In the genomic region with DNA sequence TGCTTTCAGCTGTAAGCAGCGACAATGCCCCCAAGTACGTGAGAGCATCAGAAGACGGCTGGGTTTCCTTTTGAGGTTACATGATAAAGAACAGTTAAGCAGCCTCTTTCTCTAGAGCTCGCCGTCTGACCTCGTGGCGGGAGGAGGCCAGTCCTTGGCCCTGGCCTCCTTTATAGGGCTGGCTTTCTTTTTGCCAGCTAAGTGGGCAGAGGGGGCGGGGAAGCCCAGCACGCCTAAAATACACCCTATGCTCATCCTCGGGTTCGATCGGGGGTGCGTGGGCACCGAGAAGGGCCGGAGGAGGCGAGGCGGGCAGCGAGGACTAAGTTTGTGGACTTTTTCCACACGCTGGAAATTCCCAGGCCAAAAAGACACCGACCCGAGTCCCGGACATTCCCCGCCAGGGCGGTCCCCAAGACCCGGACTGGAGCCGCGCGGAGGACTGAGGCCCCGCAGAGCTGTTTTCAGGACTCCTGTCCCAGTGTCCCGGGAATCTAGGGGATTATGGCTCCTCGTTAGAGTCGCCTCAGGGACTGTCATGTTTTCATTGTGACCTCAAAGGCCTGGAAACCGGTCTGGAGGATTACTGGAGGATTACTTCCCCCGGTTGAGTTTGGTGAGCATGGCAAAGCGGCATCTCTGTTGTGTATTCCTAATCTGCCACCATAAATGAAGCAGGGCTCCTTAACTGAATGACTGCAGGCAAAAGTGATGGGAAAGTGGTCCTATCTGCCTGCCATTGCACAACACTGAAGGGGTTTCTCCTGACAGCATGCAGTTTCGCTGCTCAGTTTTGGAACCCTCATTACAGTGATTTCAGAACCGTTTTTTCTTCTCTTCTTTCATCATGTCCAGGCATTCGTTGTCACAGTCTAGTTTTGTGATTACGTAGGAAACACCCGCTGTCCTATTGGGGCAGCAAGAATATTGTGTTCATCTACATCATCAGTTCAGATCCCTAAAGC, we compare ENCODE assay signal across 8 mouse cellular contexts. TPM values are rescaled to one million over a fixed set of nuclear protein-coding genes. Genes with fewer than 3 reads are reported as not detected.
DNase-seq lines count a peak whose midpoint lies in the region; ATAC-seq and TF ChIP-seq lines count a peak whose summit lies in the region.

A gene (minus strand): TSS at position 390 of the 965 bp plus-strand sequence.

- under 1% methylated on average over 40 of the region's 40 CpGs for WGBS in heart, embryonic 12.5 days
- WGBS in kidney, embryonic 16.5 days = under 1% methylated on average over 40 of the region's 40 CpGs
- WGBS in liver, embryonic 14.5 days (ENCODE audit: insufficient replicate concordance) = under 1% methylated on average over 40 of the region's 40 CpGs
- WGBS in stomach, embryonic 15.5 days = under 1% methylated on average over 40 of the region's 40 CpGs

- TF ChIP-seq POLR2A in brain, embryonic 14.5 days (IDR thresholded peaks at IDR 0.05; ENCODE audit: borderline replicate concordance, extremely low read depth, insufficient read depth, insufficient read length, poor library complexity, severe bottlenecking) = peak; percentile 6; the same call in 1 of the 2 replicates

- no peak for TF ChIP-seq CTCF in brain, embryonic 14.5 days (IDR thresholded peaks at IDR 0.05; ENCODE audit: borderline replicate concordance, extremely low read depth, insufficient read depth, insufficient read length)
- TF ChIP-seq CTCF in liver, embryonic 14.5 days (IDR thresholded peaks at IDR 0.05; ENCODE audit: low read depth) = no peak

- peaks cover 7% of the 10 kb centered on the region; the same call in 1 of the 2 replicates for H3K4me1 ChIP-seq in heart, embryonic 12.5 days (replicated peaks)
- peaks cover 7% of the 10 kb centered on the region; the same call in 1 of the 2 replicates for H3K4me1 ChIP-seq in kidney, embryonic 16.5 days (ENCODE audit: insufficient read depth, low read length)
- peaks cover 0 to 11% of the 10 kb centered on the region in 2 experiments; a peak in 2 of 4 replicates for H3K4me1 ChIP-seq in liver, embryonic 14.5 days (replicated peaks; ENCODE audit: control insufficient read depth in 2 of 2, insufficient read depth in 2 of 2, low read length in 1 of 2)
- H3K4me1 ChIP-seq in stomach, embryonic 15.5 days = no peaks in the 10 kb centered on the region

- H3K4me3 ChIP-seq in heart, embryonic 12.5 days = peak within 1 kb of the TSS; percentile 66
- peak within 1 kb of the TSS; percentile 66 for H3K4me3 ChIP-seq in kidney, embryonic 16.5 days (ENCODE audit: low read length)
- peak within 1 kb of the TSS; percentile 60 to 72 for H3K4me3 ChIP-seq in liver, embryonic 14.5 days (ENCODE audit: insufficient read depth in 1 of 2, low read depth in 2 of 2, low read length in 2 of 2)
- H3K4me3 ChIP-seq in stomach, embryonic 15.5 days (replicated peaks) = peak within 1 kb of the TSS; percentile 55

- H3K27me3 ChIP-seq in heart, embryonic 12.5 days (replicated peaks) = no peaks in the 10 kb centered on the region
- no peaks in the 10 kb centered on the region for H3K27me3 ChIP-seq in kidney, embryonic 16.5 days (ENCODE audit: insufficient read depth, low read length)
- H3K27me3 ChIP-seq in liver, embryonic 14.5 days (ENCODE audit: control insufficient read depth, insufficient read depth, low read length) = no peaks in the 10 kb centered on the region
- no peaks in the 10 kb centered on the region for H3K27me3 ChIP-seq in stomach, embryonic 15.5 days (replicated peaks)

- H3K4me2 ChIP-seq in heart, embryonic 12.5 days = peak within 1 kb of the TSS; percentile 75
- H3K4me2 ChIP-seq in kidney, embryonic 16.5 days (replicated peaks; ENCODE audit: low read depth, low read length) = peak within 1 kb of the TSS; percentile 71
- H3K4me2 ChIP-seq in liver, embryonic 14.5 days (ENCODE audit: low read depth) = peak within 1 kb of the TSS; percentile 78
- H3K4me2 ChIP-seq in stomach, embryonic 15.5 days = peak within 1 kb of the TSS; percentile 66

- no peak for TF ChIP-seq EP300 in liver, embryonic 14.5 days (IDR thresholded peaks at IDR 0.05; ENCODE audit: low read depth)

- no peaks in the 10 kb centered on the region for H3K9me3 ChIP-seq in heart, embryonic 12.5 days (replicated peaks)
- no peaks in the 10 kb centered on the region for H3K9me3 ChIP-seq in kidney, embryonic 16.5 days (ENCODE audit: low read length)
- no peaks in the 10 kb centered on the region for H3K9me3 ChIP-seq in liver, embryonic 14.5 days (ENCODE audit: control insufficient read depth, low read length)
- no peaks in the 10 kb centered on the region for H3K9me3 ChIP-seq in stomach, embryonic 15.5 days

- H3K27ac ChIP-seq in heart, embryonic 12.5 days (ENCODE audit: poor library complexity, severe bottlenecking) = peak within 1 kb of the TSS; percentile 95
- peak within 1 kb of the TSS; percentile 90 for H3K27ac ChIP-seq in kidney, embryonic 16.5 days (ENCODE audit: low read length)
- H3K27ac ChIP-seq in liver, embryonic 14.5 days = peak within 1 kb of the TSS; percentile 51
- peak within 1 kb of the TSS; percentile 86 for H3K27ac ChIP-seq in stomach, embryonic 15.5 days

- peak; percentile 79 for DNase-seq in CD4-positive, CD25-positive, alpha-beta regulatory T cell, adult 2 months (ENCODE audit: low read depth, low spot score)
- peak; percentile 90 for DNase-seq in brain, embryonic 14.5 days (ENCODE audit: low read depth)
- DNase-seq in liver, embryonic 14.5 days (ENCODE audit: low read depth in 3 of 3, low spot score in 3 of 3) = peak; percentile 43 to 75 (median 53)
- peak; percentile 91 for DNase-seq in neural tube, embryonic 10.5 days (ENCODE audit: extremely low spot score, low spot score)

- H3K9ac ChIP-seq in heart, embryonic 12.5 days = peak within 1 kb of the TSS; percentile 76
- peak within 1 kb of the TSS; percentile 94 for H3K9ac ChIP-seq in kidney, embryonic 16.5 days (replicated peaks; ENCODE audit: low read length)
- H3K9ac ChIP-seq in liver, embryonic 14.5 days (replicated peaks) = peak within 1 kb of the TSS; percentile 75
- H3K9ac ChIP-seq in stomach, embryonic 15.5 days = peak within 1 kb of the TSS; percentile 56; the same call in 1 of the 2 replicates

- peak; percentile 89 for ATAC-seq in erythroblast, adult 5-6 weeks (replicated peaks; ENCODE audit: low FRiP score, poor library complexity, severe bottlenecking)
- ATAC-seq in heart, embryonic 12.5 days (ENCODE audit: insufficient number of reproducible peaks, low FRiP score) = peak; percentile 94
- ATAC-seq in kidney, embryonic 16.5 days (ENCODE audit: low FRiP score, low TSS enrichment) = peak; percentile 96
- peak; percentile 90 for ATAC-seq in liver, embryonic 14.5 days (ENCODE audit: insufficient read depth)
- ATAC-seq in stomach, embryonic 15.5 days (ENCODE audit: insufficient read depth, low FRiP score, low read depth) = peak; percentile 90

- H3K36me3 ChIP-seq in heart, embryonic 12.5 days = peaks cover 15% of the 10 kb centered on the region
- peaks cover under 1% of the 10 kb centered on the region for H3K36me3 ChIP-seq in kidney, embryonic 16.5 days (ENCODE audit: insufficient read depth, low read length)
- H3K36me3 ChIP-seq in liver, embryonic 14.5 days (replicated peaks; ENCODE audit: control insufficient read depth, insufficient read depth, low read depth) = no peaks in the 10 kb centered on the region
- H3K36me3 ChIP-seq in stomach, embryonic 15.5 days = no peaks in the 10 kb centered on the region

RNA-seq across cellular contexts. Expression of the gene that starts here (rescaled TPM):
- 2.5 and 2.7 TPM in 2 replicates for polyA plus RNA-seq in brain, embryonic 14.5 days (2012; rRNA removed)
- 6.0 and 8.4 TPM in 2 replicates for total RNA-seq in erythroblast, adult 5-6 weeks (2015; ENCODE audit: low replicate concordance)
- 2.6 and 5.3 TPM in 2 replicates for total RNA-seq in erythroblast, adult 5-6 weeks (2017; ENCODE audit: low replicate concordance)
- polyA plus RNA-seq in heart, embryonic 12.5 days (2016; fragmentation: Nextera tagmentation; extraction: Ambion mirVana) = 3.1 and 3.3 TPM in 2 replicates
- polyA plus RNA-seq in kidney, embryonic 16.5 days (2015; fragmentation: Nextera tagmentation; extraction: Ambion mirVana) = 4.5 and 5.1 TPM in 2 replicates
- 2.1 and 2.4 TPM in 2 replicates for polyA plus RNA-seq in liver, embryonic 14.5 days (2012; rRNA removed)
- 1.7 and 1.9 TPM in 2 replicates for polyA plus RNA-seq in liver, embryonic 14.5 days (2014; fragmentation: Nextera tagmentation; extraction: Ambion mirVana)
- 8.1 and 9.4 TPM in 2 replicates for polyA plus RNA-seq in stomach, embryonic 15.5 days (2015; fragmentation: Nextera tagmentation; extraction: Ambion mirVana)

Comparison
In these comparisons a context has a peak if more than half of its experiments do, and no peak if none do; other contexts are left out.
1. Peak in every context shown above with its lines: DNase-seq, ATAC-seq, H3K4me3 ChIP-seq and H3K27ac ChIP-seq.